Mouse (Mus musculus): ENCODE results near the gene Clcn3. TPM values are rescaled to one million over a fixed set of nuclear protein-coding genes. Genes with fewer than 3 reads are reported as not detected.

The Clcn3 gene
- polyA plus RNA-seq, 1 experiment from 2014 or later, result 10.9 TPM

- Histone ChIP-seq H3K27ac (no peak overlapping the region), H3K9me3 (replicated peaks) (no peaks in the 10 kb centered on the region), H3K4me1 (no peaks in the 10 kb centered on the region), H3K4me3 (no peak overlapping the region), H3K27me3 (ENCODE audit: low read depth, poor library complexity, severe bottlenecking) (no peaks in the 10 kb centered on the region), H3K36me3 (no peaks in the 10 kb centered on the region)
- no peak for DNase-seq (ENCODE audit: low spot score)
- 88% methylated on average over 4 of the region's 4 CpGs for WGBS
These were observed 11.3 kb downstream of the Clcn3 start for GRCm38 (mm10) chr8:60971808-60972207.

GRCm38 (mm10) chr8:60969091-60969490, 14.0 kb downstream of the Clcn3 start:
- Histone ChIP-seq H3K9me3 (replicated peaks) (no peaks in the 10 kb centered on the region), H3K36me3 (no peaks in the 10 kb centered on the region), H3K27me3 (ENCODE audit: low read depth, poor library complexity, severe bottlenecking) (no peaks in the 10 kb centered on the region), H3K4me3 (no peak overlapping the region), H3K27ac (no peak overlapping the region), H3K4me1 (no peaks in the 10 kb centered on the region)
- no peak for DNase-seq (ENCODE audit: low spot score)
- 30% methylated on average over 2 of the region's 2 CpGs for WGBS

GRCm38 (mm10) chr8:60965741-60966140, 17.4 kb downstream of the Clcn3 start:
- Histone ChIP-seq H3K4me3 (no peak overlapping the region), H3K36me3 (no peaks in the 10 kb centered on the region), H3K4me1 (peaks cover 5% of the 10 kb centered on the region), H3K27ac (no peak overlapping the region), H3K9me3 (replicated peaks) (no peaks in the 10 kb centered on the region), H3K27me3 (ENCODE audit: low read depth, poor library complexity, severe bottlenecking) (no peaks in the 10 kb centered on the region)
- 76% methylated on average over 3 of the region's 3 CpGs for WGBS
- no peak for DNase-seq (ENCODE audit: low spot score)

GRCm38 (mm10) chr8:60965306-60965705, 17.8 kb downstream of the Clcn3 start:
- Histone ChIP-seq H3K27me3 (ENCODE audit: low read depth, poor library complexity, severe bottlenecking) (no peaks in the 10 kb centered on the region), H3K9me3 (replicated peaks) (no peaks in the 10 kb centered on the region), H3K4me1 (peaks cover 5% of the 10 kb centered on the region), H3K27ac (no peak overlapping the region), H3K4me3 (no peak overlapping the region), H3K36me3 (no peaks in the 10 kb centered on the region)
- 62% methylated on average over 6 of the region's 6 CpGs for WGBS
- DNase-seq (ENCODE audit: low spot score), result no peak

GRCm38 (mm10) chr8:60964518-60964917, 18.6 kb downstream of the Clcn3 start:
- no peak for DNase-seq (ENCODE audit: low spot score)
- Histone ChIP-seq H3K27ac (no peak overlapping the region), H3K27me3 (ENCODE audit: low read depth, poor library complexity, severe bottlenecking) (no peaks in the 10 kb centered on the region), H3K9me3 (replicated peaks) (no peaks in the 10 kb centered on the region), H3K4me1 (peaks cover 5% of the 10 kb centered on the region), H3K36me3 (no peaks in the 10 kb centered on the region), H3K4me3 (no peak overlapping the region)
- WGBS, result 77% methylated on average over 4 of the region's 4 CpGs

GRCm38 (mm10) chr8:60963931-60964330, 19.2 kb downstream of the Clcn3 start:
- Histone ChIP-seq H3K4me3 (no peak overlapping the region), H3K4me1 (peaks cover 5% of the 10 kb centered on the region), H3K36me3 (no peaks in the 10 kb centered on the region), H3K27me3 (ENCODE audit: low read depth, poor library complexity, severe bottlenecking) (no peaks in the 10 kb centered on the region), H3K9me3 (replicated peaks) (no peaks in the 10 kb centered on the region), H3K27ac (no peak overlapping the region)
- no peak for DNase-seq (ENCODE audit: low spot score)
- WGBS, result 70% methylated on average over 2 of the region's 2 CpGs

GRCm38 (mm10) chr8:60962763-60963162, 20.3 kb downstream of the Clcn3 start:
- peaks cover 5% of the 10 kb centered on the region for H3K4me1 ChIP-seq
- H3K9me3 ChIP-seq (replicated peaks), result no peaks in the 10 kb centered on the region
- no peaks in the 10 kb centered on the region for H3K27me3 ChIP-seq (ENCODE audit: low read depth, poor library complexity, severe bottlenecking)
- WGBS, result 81% methylated on average over 3 of the region's 3 CpGs
- H3K4me3 ChIP-seq, result no peak overlapping the region
- H3K36me3 ChIP-seq, result no peaks in the 10 kb centered on the region
- DNase-seq (ENCODE audit: low spot score), result no peak
- H3K27ac ChIP-seq, result no peak overlapping the region

GRCm38 (mm10) chr8:60956847-60957246, 26.3 kb downstream of the Clcn3 start:
- Histone ChIP-seq H3K9me3 (replicated peaks) (no peaks in the 10 kb centered on the region), H3K36me3 (no peaks in the 10 kb centered on the region), H3K27ac (no peak overlapping the region), H3K27me3 (ENCODE audit: low read depth, poor library complexity, severe bottlenecking) (no peaks in the 10 kb centered on the region), H3K4me1 (peaks cover 20% of the 10 kb centered on the region), H3K4me3 (no peak overlapping the region)
- no peak for DNase-seq (ENCODE audit: low spot score)
- WGBS, result 85% methylated on average over 7 of the region's 7 CpGs

- Histone ChIP-seq H3K36me3 (no peaks in the 10 kb centered on the region), H3K9me3 (replicated peaks) (no peaks in the 10 kb centered on the region), H3K27me3 (ENCODE audit: low read depth, poor library complexity, severe bottlenecking) (no peaks in the 10 kb centered on the region), H3K4me1 (peaks cover 30% of the 10 kb centered on the region), H3K27ac (peak overlapping the region; percentile 76), H3K4me3 (peak overlapping the region; percentile 50)
- 2% methylated on average over 15 of the region's 15 CpGs for WGBS
- peak; percentile 77 for DNase-seq (ENCODE audit: low spot score)
These were observed 28.7 kb downstream of the Clcn3 start for GRCm38 (mm10) chr8:60954281-60955014.

- Histone ChIP-seq H3K4me3 (no peak overlapping the region), H3K27me3 (ENCODE audit: low read depth, poor library complexity, severe bottlenecking) (no peaks in the 10 kb centered on the region), H3K9me3 (replicated peaks) (no peaks in the 10 kb centered on the region), H3K27ac (no peak overlapping the region), H3K4me1 (peaks cover 30% of the 10 kb centered on the region), H3K36me3 (no peaks in the 10 kb centered on the region)
- WGBS, result 80% methylated on average over 5 of the region's 5 CpGs
- no peak for DNase-seq (ENCODE audit: low spot score)
These were observed 30.3 kb downstream of the Clcn3 start for GRCm38 (mm10) chr8:60952803-60953202.

GRCm38 (mm10) chr8:60951757-60952156, 31.3 kb downstream of the Clcn3 start:
- WGBS, result 91% methylated on average over 1 of the region's 1 CpGs
- no peak overlapping the region for H3K27ac ChIP-seq
- peaks cover 30% of the 10 kb centered on the region for H3K4me1 ChIP-seq
- H3K27me3 ChIP-seq (ENCODE audit: low read depth, poor library complexity, severe bottlenecking), result no peaks in the 10 kb centered on the region
- no peaks in the 10 kb centered on the region for H3K36me3 ChIP-seq
- H3K4me3 ChIP-seq, result no peak overlapping the region
- H3K9me3 ChIP-seq (replicated peaks), result no peaks in the 10 kb centered on the region
- no peak for DNase-seq (ENCODE audit: low spot score)

- Histone ChIP-seq H3K27me3 (ENCODE audit: low read depth, poor library complexity, severe bottlenecking) (no peaks in the 10 kb centered on the region), H3K27ac (no peak overlapping the region), H3K4me1 (peaks cover 30% of the 10 kb centered on the region), H3K4me3 (no peak overlapping the region), H3K36me3 (no peaks in the 10 kb centered on the region), H3K9me3 (replicated peaks) (no peaks in the 10 kb centered on the region)
- no peak for DNase-seq (ENCODE audit: low spot score)
- WGBS, result 84% methylated on average over 4 of the region's 4 CpGs
These were observed 31.8 kb downstream of the Clcn3 start for GRCm38 (mm10) chr8:60951271-60951670.

GRCm38 (mm10) chr8:60949859-60950258, 33.2 kb downstream of the Clcn3 start:
- Histone ChIP-seq H3K36me3 (no peaks in the 10 kb centered on the region), H3K4me1 (peaks cover 27% of the 10 kb centered on the region), H3K9me3 (replicated peaks) (no peaks in the 10 kb centered on the region), H3K27me3 (ENCODE audit: low read depth, poor library complexity, severe bottlenecking) (no peaks in the 10 kb centered on the region), H3K27ac (no peak overlapping the region), H3K4me3 (no peak overlapping the region)
- DNase-seq (ENCODE audit: low spot score), result no peak
- WGBS, result 78% methylated on average over 4 of the region's 4 CpGs

GRCm38 (mm10) chr8:60947503-60947902, 35.6 kb downstream of the Clcn3 start:
- no peaks in the 10 kb centered on the region for H3K36me3 ChIP-seq

More at GRCm38 (mm10) chr8:60947503-60947902, 35.6 kb downstream of the Clcn3 start:
- Histone ChIP-seq H3K27me3 (ENCODE audit: low read depth, poor library complexity, severe bottlenecking) (no peaks in the 10 kb centered on the region), H3K4me1 (peaks cover 13% of the 10 kb centered on the region), H3K27ac (no peak overlapping the region), H3K4me3 (no peak overlapping the region), H3K9me3 (replicated peaks) (no peaks in the 10 kb centered on the region)
- DNase-seq (ENCODE audit: low spot score), result no peak

All from limb, embryonic 10.5 days (tissue).